Mouse (Mus musculus) G1E (cell line): ENCODE results near the gene Orc5.

Experiments used
- CTCF ChIP-seq: IDR thresholded peaks from 2 replicates; pipeline ENCODE4 v1.5.1; 2012; ENCODE audit warnings: low read depth, low read length, inconsistent platforms, mixed read lengths
- GATA1 ChIP-seq: IDR thresholded peaks from 2 replicates; pipeline ENCODE4 v1.6.1; 2012; ENCODE audit warnings: borderline replicate concordance, low read length, inconsistent platforms, mixed read lengths
- GATA2 ChIP-seq: IDR thresholded peaks from 2 replicates; pipeline ENCODE4 v1.6.1; 2012; ENCODE audit warnings: low read depth, low read length, inconsistent platforms, borderline replicate concordance
- POLR2AphosphoS5 ChIP-seq: IDR thresholded peaks from 2 replicates; pipeline ENCODE4 v1.6.1; 2012; ENCODE audit warnings: low read depth, low read length, inconsistent platforms; ENCODE audit not compliant: insufficient replicate concordance
- TAL1 ChIP-seq: conservative IDR thresholded peaks from 2 replicates; pipeline ENCODE4 v1.6.1; 2012; ENCODE audit warnings: low read depth, low read length, inconsistent platforms, mixed read lengths

GRCm38 (mm10) chr5:22559801-22560200, 9.6 kb upstream of the Orc5 start:
- no peak for TF ChIP-seq CTCF
- TF ChIP-seq GATA2 = no peak
- TF ChIP-seq GATA1 = no peak
- no peak for TF ChIP-seq POLR2AphosphoS5
- TF ChIP-seq TAL1 = no peak
